10 mouse cellular contexts compared by ENCODE assay signal in genomic region chr7:46448922-46449645, GRCm38 (mm10). TPM values are rescaled to one million over a fixed set of nuclear protein-coding genes. Genes with fewer than 3 reads are reported as not detected.
A peak's percentile ranks its signal among the peaks of the same experiment; 100 is the strongest.
DNase-seq lines count a peak whose midpoint lies in the region; ATAC-seq and TF ChIP-seq lines count a peak whose summit lies in the region.
"Had no signal": no experiment of that assay in that cellular context is flagged by ENCODE, and none has a peak within 500 bp of the region (broad histone marks: within the 10 kb centered on the region; RNA-seq: fewer than 3 reads in every experiment).

No protein-coding gene starts in this region.

- no peak overlapping the region for H3K4me3 ChIP-seq in heart, embryonic 11.5 days (ENCODE audit: low read depth, low read length)
- H3K4me3 ChIP-seq in hindbrain, embryonic 11.5 days (ENCODE audit: low read depth, low read length), result no peak overlapping the region
- H3K4me3 ChIP-seq in neural tube, embryonic 14.5 days (ENCODE audit: low read depth, low read length), result no peak overlapping the region

- TF ChIP-seq POLR2A in brain, embryonic 14.5 days (IDR thresholded peaks at IDR 0.05; ENCODE audit: borderline replicate concordance, extremely low read depth, insufficient read depth, insufficient read length, poor library complexity, severe bottlenecking), result no peak

- H3K4me1 ChIP-seq in heart, embryonic 11.5 days (ENCODE audit: control insufficient read depth, insufficient read depth, low read length), result no peaks in the 10 kb centered on the region
- H3K4me1 ChIP-seq in hindbrain, embryonic 11.5 days (replicated peaks; ENCODE audit: control insufficient read depth, insufficient read depth, low read length), result peaks cover 9% of the 10 kb centered on the region
- peaks cover 24% of the 10 kb centered on the region for H3K4me1 ChIP-seq in neural tube, embryonic 14.5 days (ENCODE audit: control insufficient read depth, insufficient read depth, low read length)

- no peak overlapping the region for H3K27ac ChIP-seq in heart, embryonic 11.5 days (ENCODE audit: low read depth, low read length)
- H3K27ac ChIP-seq in hindbrain, embryonic 11.5 days (ENCODE audit: low read depth, low read length), result no peak overlapping the region
- H3K27ac ChIP-seq in neural tube, embryonic 14.5 days (ENCODE audit: low read depth, low read length), result peak overlapping the region; percentile 67

- no peak for ATAC-seq in heart, embryonic 11.5 days (replicated peaks; ENCODE audit: insufficient number of reproducible peaks, low FRiP score, low TSS enrichment)
- ATAC-seq in hindbrain, embryonic 11.5 days (ENCODE audit: low FRiP score), result peak; percentile 33; the same call in 1 of the 2 replicates
- peak; percentile 75 for ATAC-seq in neural tube, embryonic 14.5 days (ENCODE audit: low read depth)
- ATAC-seq: lung, postnatal 0 days had no signal

- no peaks in the 10 kb centered on the region for H3K27me3 ChIP-seq in heart, embryonic 11.5 days (ENCODE audit: control insufficient read depth, insufficient read depth, low read length)
- no peaks in the 10 kb centered on the region for H3K27me3 ChIP-seq in hindbrain, embryonic 11.5 days (ENCODE audit: control insufficient read depth, insufficient read depth, low read length)
- no peaks in the 10 kb centered on the region for H3K27me3 ChIP-seq in neural tube, embryonic 14.5 days (ENCODE audit: control insufficient read depth, insufficient read depth, low read length)

- no peak overlapping the region for H3K9ac ChIP-seq in heart, embryonic 11.5 days (ENCODE audit: low read depth, low read length)
- no peak overlapping the region for H3K9ac ChIP-seq in hindbrain, embryonic 11.5 days (ENCODE audit: low read depth, low read length)
- H3K9ac ChIP-seq in neural tube, embryonic 14.5 days (replicated peaks; ENCODE audit: low read depth, low read length), result no peak overlapping the region

- no peak overlapping the region for H3K4me2 ChIP-seq in heart, embryonic 11.5 days
- H3K4me2 ChIP-seq in hindbrain, embryonic 11.5 days (replicated peaks; ENCODE audit: low read depth, low read length), result no peak overlapping the region
- no peak overlapping the region for H3K4me2 ChIP-seq in neural tube, embryonic 14.5 days (ENCODE audit: low read depth, low read length)

- no peak for TF ChIP-seq CTCF in brain, embryonic 14.5 days (IDR thresholded peaks at IDR 0.05; ENCODE audit: borderline replicate concordance, extremely low read depth, insufficient read depth, insufficient read length)

- peak; percentile 15 for DNase-seq in heart, adult 8-10 months (ENCODE audit: low spot score)
- DNase-seq in brain, embryonic 14.5 days (ENCODE audit: low read depth), result peak; percentile 80
- DNase-seq in hindbrain, embryonic 11.5 days (ENCODE audit: low spot score), result peak; percentile 39
- DNase-seq in urinary bladder, adult 18-20 months (ENCODE audit: low spot score in 2 of 2), result no peak
- DNase-seq in adrenal gland, postnatal 25 days, result no peak
- DNase-seq: cerebellum, adult 8-10 months; left cerebral cortex, postnatal 4 days had no signal

- H3K36me3 ChIP-seq in heart, embryonic 11.5 days (ENCODE audit: control insufficient read depth, insufficient read depth, low read length), result no peaks in the 10 kb centered on the region
- no peaks in the 10 kb centered on the region for H3K36me3 ChIP-seq in hindbrain, embryonic 11.5 days (ENCODE audit: control insufficient read depth, insufficient read depth, low read length)
- H3K36me3 ChIP-seq in neural tube, embryonic 14.5 days (ENCODE audit: control insufficient read depth, insufficient read depth, low read length), result no peaks in the 10 kb centered on the region

- WGBS in heart, embryonic 11.5 days (ENCODE audit: insufficient replicate concordance), result 58% methylated on average over 6 of the region's 6 CpGs
- 44% methylated on average over 6 of the region's 6 CpGs for WGBS in hindbrain, embryonic 11.5 days
- 45% methylated on average over 6 of the region's 6 CpGs for WGBS in neural tube, embryonic 14.5 days

- H3K9me3 ChIP-seq in heart, embryonic 11.5 days (replicated peaks; ENCODE audit: control insufficient read depth, low read length), result no peaks in the 10 kb centered on the region
- H3K9me3 ChIP-seq in hindbrain, embryonic 11.5 days (ENCODE audit: control insufficient read depth, low read length), result no peaks in the 10 kb centered on the region
- no peaks in the 10 kb centered on the region for H3K9me3 ChIP-seq in neural tube, embryonic 14.5 days (ENCODE audit: control insufficient read depth, low read length)

RNA-seq across cellular contexts. Expression of gene Kcnc1, which starts 52.8 kb away (rescaled TPM):
- under 1 TPM; 0.28 to 0.69 (median 0.39) TPM for total RNA-seq in heart, adult 8-10 months (2022)
- 0.21 and 0.27 TPM in 2 replicates for polyA plus RNA-seq in heart, embryonic 11.5 days (2014; fragmentation: Nextera tagmentation; extraction: Ambion mirVana)
- polyA plus RNA-seq in brain, embryonic 14.5 days (2012; rRNA removed), result 14.9 and 28.9 TPM in 2 replicates
- polyA plus RNA-seq in hindbrain, embryonic 11.5 days (2014; fragmentation: Nextera tagmentation; extraction: Ambion mirVana), result 1.7 and 3.1 TPM in 2 replicates
- polyA plus RNA-seq in neural tube, embryonic 14.5 days (2014; fragmentation: Nextera tagmentation; extraction: Ambion mirVana), result 16.1 and 20.5 TPM in 2 replicates
- total RNA-seq in adrenal gland, postnatal 25 days (2021), result 0.33 TPM in 2 replicates

Comparison
In these comparisons a context has a peak if more than half of its experiments do, and no peak if none do; other contexts are left out.
1. DNase-seq: peak in heart, adult 8-10 months (single experiment), brain, embryonic 14.5 days (single experiment) and hindbrain, embryonic 11.5 days (single experiment); none in urinary bladder, adult 18-20 months (0 of 2) and adrenal gland, postnatal 25 days (single experiment).